Mouse (Mus musculus) large intestine, adult 2 months (tissue): Measurements from ENCODE around the gene Myh9. TPM values are rescaled to one million over a fixed set of nuclear protein-coding genes. Genes with fewer than 3 reads are reported as not detected.

Experiments used
- DNase-seq: peaks from one replicate; pipeline ENCODE4 v3.0.0-alpha.2; 2012; ENCODE audit warnings: low read depth, low spot score
- WGBS: fragments of 180-500 bp; shearing (Covaris S2); methylation state at CpG from one replicate; pipeline ENCODE4 v1.1.7; 2018; 5-methylcytosine and 5-hydroxymethylcytosine counted together
- polyA plus RNA-seq: library from polyadenylated mRNA; depleted of rRNA; stranded (reverse); fragments of >200 nt; gene quantifications from 2 replicates; pipeline ENCODE4 v1.2.3, GENCODE M21; 2012

Myh9 gene
- polyA plus RNA-seq, 1 experiment = 49.7 TPM

GRCm38 (mm10) chr15:77831754-77832457 is 10.1 kb downstream of the Myh9 start:
- WGBS = 21% methylated on average over 8 of the region's 8 CpGs

GRCm38 (mm10) chr15:77831138-77831579 is 10.8 kb downstream of the Myh9 start:
- 27% methylated on average over 2 of the region's 2 CpGs for WGBS
- no peak for DNase-seq

More at GRCm38 (mm10) chr15:77831754-77832457, 10.1 kb downstream of the Myh9 start:
- DNase-seq = no peak

- WGBS = 30% methylated on average over 5 of the region's 5 CpGs
- DNase-seq = no peak
Measured at GRCm38 (mm10) chr15:77830481-77831137, 11.4 kb downstream of the Myh9 start.

GRCm38 (mm10) chr15:77829542-77829941 is 12.4 kb downstream of the Myh9 start:
- WGBS = 48% methylated on average over 2 of the region's 2 CpGs
- no peak for DNase-seq

- 81% methylated on average over 6 of the region's 6 CpGs for WGBS
- no peak for DNase-seq
Measured at GRCm38 (mm10) chr15:77828910-77829309, 13.1 kb downstream of the Myh9 start.

GRCm38 (mm10) chr15:77828242-77828641 is 13.7 kb downstream of the Myh9 start:
- DNase-seq = no peak
- 69% methylated on average over 12 of the region's 12 CpGs for WGBS

- WGBS = 14% methylated on average over 6 of the region's 6 CpGs
- no peak for DNase-seq
Measured at GRCm38 (mm10) chr15:77827794-77828193, 14.2 kb downstream of the Myh9 start.

GRCm38 (mm10) chr15:77827379-77827778 is 14.6 kb downstream of the Myh9 start:
- WGBS = 45% methylated on average over 7 of the region's 7 CpGs
- DNase-seq = no peak

GRCm38 (mm10) chr15:77825382-77825781 is 16.6 kb downstream of the Myh9 start:
- WGBS = 89% methylated on average over 1 of the region's 1 CpGs
- DNase-seq = no peak

GRCm38 (mm10) chr15:77824321-77824720 is 17.7 kb downstream of the Myh9 start:
- no peak for DNase-seq

GRCm38 (mm10) chr15:77823634-77824033 is 18.3 kb downstream of the Myh9 start:
- no peak for DNase-seq
- 17% methylated on average over 3 of the region's 3 CpGs for WGBS

More at GRCm38 (mm10) chr15:77824321-77824720, 17.7 kb downstream of the Myh9 start:
- WGBS = 65% methylated on average over 1 of the region's 1 CpGs

GRCm38 (mm10) chr15:77823196-77823595 is 18.8 kb downstream of the Myh9 start:
- no peak for DNase-seq
- 13% methylated on average over 6 of the region's 6 CpGs for WGBS

GRCm38 (mm10) chr15:77822671-77823070 is 19.3 kb downstream of the Myh9 start:
- DNase-seq = no peak
- 17% methylated on average over 2 of the region's 2 CpGs for WGBS

- 22% methylated on average over 5 of the region's 5 CpGs for WGBS
- peak; percentile 90 for DNase-seq
Measured at GRCm38 (mm10) chr15:77822057-77822466, 19.9 kb downstream of the Myh9 start.

- DNase-seq = no peak
- 6% methylated on average over 7 of the region's 7 CpGs for WGBS
Measured at GRCm38 (mm10) chr15:77821424-77821823, 20.6 kb downstream of the Myh9 start.

GRCm38 (mm10) chr15:77820480-77821163 is 21.4 kb downstream of the Myh9 start:
- WGBS = 5% methylated on average over 3 of the region's 3 CpGs
- DNase-seq = no peak

GRCm38 (mm10) chr15:77819894-77820387 is 22.0 kb downstream of the Myh9 start:
- WGBS = 15% methylated on average over 10 of the region's 10 CpGs
- DNase-seq = no peak

GRCm38 (mm10) chr15:77818556-77819158 is 23.3 kb downstream of the Myh9 start:
- no peak for DNase-seq
- WGBS = 15% methylated on average over 15 of the region's 15 CpGs

GRCm38 (mm10) chr15:77817417-77817816 is 24.6 kb downstream of the Myh9 start:
- 23% methylated on average over 7 of the region's 7 CpGs for WGBS
- DNase-seq = no peak

- WGBS = 12% methylated on average over 4 of the region's 4 CpGs
- DNase-seq = no peak
Measured at GRCm38 (mm10) chr15:77816601-77816950, 25.4 kb downstream of the Myh9 start.
